Mouse (Mus musculus): ENCODE measurements around the gene Rcan1. TPM values are rescaled to one million over a fixed set of nuclear protein-coding genes. Genes with fewer than 3 reads are reported as not detected.
"Not testable (repeated sequence)": the region's sequence is repeated elsewhere in the genome, so short reads cannot be mapped to it uniquely, and the experiment has no call there.

The Rcan1 gene
- polyA plus RNA-seq, 1 experiment from 2014 or later, result 28.0 TPM

DNA sequence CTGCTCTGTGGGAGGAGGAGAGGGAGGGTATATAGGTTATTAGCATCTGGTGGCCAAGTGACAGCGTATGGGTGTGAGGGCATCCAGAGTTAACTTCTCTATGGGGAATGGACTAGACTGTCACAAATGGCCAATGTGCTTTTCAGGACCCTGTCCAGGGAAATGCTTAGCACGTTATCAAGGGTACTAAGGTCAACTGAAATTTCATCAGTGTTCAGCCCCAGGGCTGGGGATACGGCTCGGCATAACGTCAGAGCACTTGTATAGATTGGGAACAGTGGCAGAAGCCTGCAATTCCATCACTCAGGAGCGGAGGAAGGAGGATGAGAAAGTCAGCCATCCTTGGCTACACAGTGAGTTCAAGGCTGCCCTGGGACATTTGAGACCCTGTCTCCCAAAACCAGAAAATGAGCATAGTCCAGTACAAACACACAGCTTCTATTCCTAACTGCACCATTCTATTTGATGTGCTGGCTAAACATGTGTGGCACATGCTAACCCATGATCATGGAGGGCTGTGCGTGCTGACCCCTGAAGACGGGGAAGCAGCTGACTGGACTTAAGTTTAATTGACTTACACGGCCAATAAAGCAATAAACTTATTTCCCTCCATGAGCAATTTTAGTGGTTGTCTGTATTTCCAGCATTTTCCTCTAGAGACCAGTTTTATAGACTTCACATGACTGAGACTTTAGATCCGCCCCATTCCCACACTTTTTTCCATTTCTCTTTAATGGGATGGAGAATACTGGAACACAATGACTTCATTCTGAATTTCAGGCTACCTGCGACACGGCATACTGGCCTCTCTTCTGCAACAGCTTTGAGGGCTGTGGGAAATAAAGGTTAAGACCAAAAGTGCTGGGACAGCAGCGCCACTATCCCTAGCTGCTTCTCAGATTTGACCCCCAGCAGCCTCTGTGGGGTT, 48.0 kb downstream of the Rcan1 start:
- no peaks in the 10 kb centered on the region for H3K27me3 ChIP-seq (ENCODE audit: low read depth, poor library complexity, severe bottlenecking)
- 79% methylated on average over 13 of the region's 13 CpGs for WGBS
- H3K4me1 ChIP-seq, result peaks cover 42% of the 10 kb centered on the region
- H3K36me3 ChIP-seq, result peaks cover 2% of the 10 kb centered on the region; the same call in 1 of the 2 replicates
- H3K27ac ChIP-seq, result peak overlapping the region; percentile 65; the same call in 1 of the 2 replicates
- no peak for DNase-seq (ENCODE audit: low spot score)
- H3K9me3 ChIP-seq (replicated peaks), result no peaks in the 10 kb centered on the region
- H3K4me3 ChIP-seq, result no peak overlapping the region

GRCm38 (mm10) chr16:92421147-92421934, 49.3 kb downstream of the Rcan1 start:
- Histone ChIP-seq H3K9me3 (replicated peaks) (no peaks in the 10 kb centered on the region), H3K4me3 (no peak overlapping the region), H3K4me1 (peaks cover 45% of the 10 kb centered on the region), H3K36me3 (peaks cover 4% of the 10 kb centered on the region; the same call in 1 of the 2 replicates), H3K27me3 (ENCODE audit: low read depth, poor library complexity, severe bottlenecking) (no peaks in the 10 kb centered on the region), H3K27ac (no peak overlapping the region)
- DNase-seq (ENCODE audit: low spot score), result no peak
- WGBS, result 75% methylated on average over 13 of the region's 13 CpGs

DNA sequence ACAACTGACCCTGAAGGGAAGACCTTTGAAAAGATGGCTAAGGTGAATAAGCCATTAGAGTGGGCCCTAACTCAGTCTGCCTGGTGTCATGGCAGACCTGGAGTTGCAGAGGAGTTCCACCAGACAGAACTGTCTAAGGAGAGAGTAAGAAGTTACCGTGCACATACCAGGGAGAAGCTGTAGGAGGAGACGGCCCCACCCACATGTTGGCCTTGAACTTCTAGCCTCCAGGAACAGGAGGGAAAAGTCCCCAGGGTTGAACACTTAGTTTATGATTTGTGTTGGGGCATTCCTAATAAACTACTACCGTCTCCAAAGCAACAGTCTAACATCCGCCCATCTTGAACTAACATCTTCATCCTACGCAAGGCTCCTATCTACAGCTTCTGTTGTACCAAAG, 50.0 kb downstream of the Rcan1 start:
- H3K4me3 ChIP-seq, result no peak overlapping the region
- no peak for DNase-seq (ENCODE audit: low spot score)
- H3K9me3 ChIP-seq (replicated peaks), result no peaks in the 10 kb centered on the region
- H3K27ac ChIP-seq, result peak overlapping the region; percentile 0; the same call in 1 of the 2 replicates
- H3K4me1 ChIP-seq, result peaks cover 45% of the 10 kb centered on the region
- no peaks in the 10 kb centered on the region for H3K27me3 ChIP-seq (ENCODE audit: low read depth, poor library complexity, severe bottlenecking)
- 93% methylated on average over 5 of the region's 5 CpGs for WGBS
- peaks cover 4% of the 10 kb centered on the region; the same call in 1 of the 2 replicates for H3K36me3 ChIP-seq

DNA sequence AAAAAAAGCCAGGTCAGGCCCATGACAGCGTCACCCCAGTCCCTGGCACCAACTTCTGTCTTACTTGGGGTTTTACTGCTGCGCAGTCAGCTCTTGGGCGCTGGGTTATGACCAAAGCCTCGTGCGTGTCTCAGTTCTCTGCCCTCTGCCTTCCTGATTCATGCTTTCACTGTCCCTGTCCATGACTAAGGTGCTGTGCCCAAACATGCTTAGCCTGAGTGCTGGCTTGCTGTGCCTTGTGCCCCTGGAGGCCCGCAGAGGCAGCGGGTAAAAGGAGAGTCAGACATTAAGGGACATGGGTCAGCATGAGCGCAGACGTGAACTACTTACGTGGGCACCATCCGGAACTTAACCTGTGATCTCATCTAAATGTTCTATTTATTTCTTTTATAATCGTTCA, 51.6 kb downstream of the Rcan1 start:
- Histone ChIP-seq H3K4me1 (peaks cover 42% of the 10 kb centered on the region), H3K4me3 (no peak overlapping the region), H3K36me3 (peaks cover 4% of the 10 kb centered on the region; the same call in 1 of the 2 replicates), H3K27me3 (ENCODE audit: low read depth, poor library complexity, severe bottlenecking) (no peaks in the 10 kb centered on the region), H3K9me3 (replicated peaks) (no peaks in the 10 kb centered on the region), H3K27ac (no peak overlapping the region)
- WGBS, result 94% methylated on average over 12 of the region's 12 CpGs
- no peak for DNase-seq (ENCODE audit: low spot score)

GRCm38 (mm10) chr16:92417267-92417666, 53.4 kb downstream of the Rcan1 start:
- Histone ChIP-seq H3K36me3 (peaks cover 4% of the 10 kb centered on the region; the same call in 1 of the 2 replicates), H3K27ac (no peak overlapping the region), H3K9me3 (replicated peaks) (no peaks in the 10 kb centered on the region), H3K27me3 (ENCODE audit: low read depth, poor library complexity, severe bottlenecking) (no peaks in the 10 kb centered on the region), H3K4me1 (peaks cover 37% of the 10 kb centered on the region), H3K4me3 (no peak overlapping the region)
- 92% methylated on average over 2 of the region's 2 CpGs for WGBS
- no peak for DNase-seq (ENCODE audit: low spot score)

DNA sequence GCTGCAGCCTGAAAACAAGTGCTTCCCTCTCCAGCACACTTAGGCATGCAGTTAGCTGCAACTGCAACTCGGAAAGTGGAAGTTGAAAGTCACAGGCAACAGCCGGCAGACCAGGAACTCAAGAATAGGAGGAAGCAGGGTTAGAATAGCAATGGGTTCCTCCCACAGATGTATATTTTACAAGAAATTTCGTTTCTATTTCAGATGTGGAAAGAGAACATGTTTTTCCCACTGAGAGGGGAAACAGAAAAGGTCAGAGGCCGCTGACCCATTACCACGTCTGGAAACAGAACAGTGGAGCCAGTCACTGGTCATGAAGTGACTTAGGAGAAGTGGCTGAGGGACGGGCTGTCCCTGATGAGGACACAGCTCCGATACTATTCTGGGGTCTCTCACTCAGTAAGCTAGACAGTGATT, 55.0 kb downstream of the Rcan1 start:
- Histone ChIP-seq H3K27me3 (ENCODE audit: low read depth, poor library complexity, severe bottlenecking) (no peaks in the 10 kb centered on the region), H3K9me3 (replicated peaks) (no peaks in the 10 kb centered on the region), H3K27ac (no peak overlapping the region), H3K36me3 (peaks cover 4% of the 10 kb centered on the region; the same call in 1 of the 2 replicates), H3K4me3 (no peak overlapping the region), H3K4me1 (peaks cover 41% of the 10 kb centered on the region)
- DNase-seq (ENCODE audit: low spot score), result no peak
- WGBS, result 49% methylated on average over 7 of the region's 7 CpGs

DNA sequence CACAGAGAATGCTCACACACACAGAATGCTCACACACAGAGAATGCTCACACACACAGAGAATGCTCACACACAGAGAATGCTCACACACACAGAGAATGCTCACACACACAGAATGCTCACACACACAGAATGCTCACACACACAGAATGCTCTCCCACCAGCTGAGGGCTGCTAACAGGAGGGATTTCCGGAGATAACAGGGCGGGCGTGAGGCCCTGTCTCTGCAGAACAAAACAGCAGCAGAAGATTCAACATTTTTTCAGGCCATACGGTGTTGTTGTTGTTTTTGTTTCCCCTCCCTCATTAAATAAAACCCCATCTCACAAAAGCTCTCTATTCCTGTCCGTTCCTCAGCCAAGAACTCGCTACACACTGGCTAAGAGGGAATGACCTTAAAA, 55.6 kb downstream of the Rcan1 start:
- not testable (repeated sequence) for H3K4me3 ChIP-seq; H3K9me3 ChIP-seq (replicated peaks); H3K27me3 ChIP-seq (ENCODE audit: low read depth, poor library complexity, severe bottlenecking); DNase-seq (ENCODE audit: low spot score); H3K27ac ChIP-seq; H3K36me3 ChIP-seq
- H3K4me1 ChIP-seq, result peaks cover 41% of the 10 kb centered on the region
- WGBS, result 70% methylated on average over 6 of the region's 6 CpGs

- peaks cover 41% of the 10 kb centered on the region for H3K4me1 ChIP-seq
- H3K9me3 ChIP-seq (replicated peaks), result no peaks in the 10 kb centered on the region
- H3K27me3 ChIP-seq (ENCODE audit: low read depth, poor library complexity, severe bottlenecking), result no peaks in the 10 kb centered on the region
- H3K36me3 ChIP-seq, result peaks cover 3% of the 10 kb centered on the region; the same call in 1 of the 2 replicates
- H3K27ac ChIP-seq, result peak overlapping the region; percentile 75
- DNase-seq (ENCODE audit: low spot score), result no peak
- H3K4me3 ChIP-seq, result no peak overlapping the region
- WGBS, result 46% methylated on average over 7 of the region's 7 CpGs
Observed at GRCm38 (mm10) chr16:92412888-92413287, 57.8 kb downstream of the Rcan1 start.

DNA sequence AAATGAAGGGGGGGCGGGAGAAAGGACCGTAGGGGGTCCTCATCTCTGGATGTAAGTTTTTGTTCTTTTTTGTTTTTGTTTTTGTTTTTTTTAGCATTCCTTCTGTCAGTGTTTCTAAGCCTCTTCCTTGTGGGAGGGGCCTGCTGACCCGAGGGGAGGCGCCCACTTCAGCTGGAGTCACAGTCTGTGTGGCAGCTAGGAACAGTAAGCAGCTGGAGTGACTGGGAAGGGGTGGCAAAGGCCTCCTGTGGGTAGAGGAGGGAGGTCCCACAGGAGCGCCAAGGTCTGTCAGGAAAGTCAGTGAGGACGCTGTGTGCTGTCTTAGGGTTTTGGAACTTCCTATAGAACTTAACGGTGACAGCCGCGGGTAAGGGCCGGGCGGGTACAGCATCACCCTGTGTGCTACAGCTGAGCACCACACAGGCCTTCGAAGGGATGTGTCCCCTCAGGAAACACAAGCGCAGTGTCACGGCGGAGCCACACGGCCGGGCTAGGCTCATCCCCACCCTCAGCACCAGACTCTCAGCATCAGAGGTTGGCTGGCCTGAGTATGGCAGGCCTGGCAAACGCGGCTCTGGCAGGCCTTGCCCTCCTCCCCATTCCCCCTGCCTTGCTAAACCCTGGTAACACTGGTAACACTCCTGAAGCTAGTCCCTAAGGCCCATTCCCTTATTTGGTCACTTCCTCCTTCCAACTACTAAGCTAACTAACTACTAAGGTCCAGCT, 58.5 kb downstream of the Rcan1 start:
- Histone ChIP-seq H3K4me3 (no peak overlapping the region), H3K36me3 (no peaks in the 10 kb centered on the region), H3K9me3 (replicated peaks) (no peaks in the 10 kb centered on the region), H3K27ac (peak overlapping the region; percentile 75), H3K4me1 (peaks cover 41% of the 10 kb centered on the region), H3K27me3 (ENCODE audit: low read depth, poor library complexity, severe bottlenecking) (no peaks in the 10 kb centered on the region)
- no peak for DNase-seq (ENCODE audit: low spot score)
- WGBS, result 83% methylated on average over 19 of the region's 19 CpGs

GRCm38 (mm10) chr16:92410344-92410743, 60.3 kb downstream of the Rcan1 start:
- DNase-seq (ENCODE audit: low spot score), result no peak
- Histone ChIP-seq H3K27ac (no peak overlapping the region), H3K9me3 (replicated peaks) (no peaks in the 10 kb centered on the region), H3K4me1 (peaks cover 29% of the 10 kb centered on the region), H3K4me3 (no peak overlapping the region), H3K27me3 (ENCODE audit: low read depth, poor library complexity, severe bottlenecking) (no peaks in the 10 kb centered on the region), H3K36me3 (no peaks in the 10 kb centered on the region)
- 90% methylated on average over 2 of the region's 2 CpGs for WGBS

DNA sequence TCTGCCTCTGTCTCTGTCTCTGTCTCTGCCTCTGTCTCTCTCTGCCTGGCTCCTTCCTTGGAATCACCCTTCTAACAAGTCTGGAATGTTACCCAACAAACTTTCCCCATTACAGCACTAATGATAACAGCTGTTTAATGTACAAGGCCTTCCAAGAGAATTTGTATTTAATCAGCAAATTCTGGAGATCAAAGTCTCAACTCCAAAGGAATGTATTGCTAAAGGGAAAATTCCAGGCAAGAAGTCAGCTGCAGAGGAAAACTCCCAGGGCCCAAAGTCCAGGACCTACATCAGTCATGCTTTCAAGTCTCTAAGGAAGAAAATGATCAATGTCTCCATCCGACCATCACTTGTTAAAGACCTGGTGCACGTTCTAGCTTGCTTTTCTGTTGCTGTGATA, 62.8 kb downstream of the Rcan1 start:
- H3K9me3 ChIP-seq (replicated peaks), result no peaks in the 10 kb centered on the region
- H3K36me3 ChIP-seq, result no peaks in the 10 kb centered on the region
- no peak overlapping the region for H3K4me3 ChIP-seq
- no peak overlapping the region for H3K27ac ChIP-seq
- H3K27me3 ChIP-seq (ENCODE audit: low read depth, poor library complexity, severe bottlenecking), result no peaks in the 10 kb centered on the region
- H3K4me1 ChIP-seq, result peaks cover 24% of the 10 kb centered on the region
- 68% methylated on average over 2 of the region's 2 CpGs for WGBS
- DNase-seq (ENCODE audit: low spot score), result no peak

GRCm38 (mm10) chr16:92404141-92404540, 66.5 kb downstream of the Rcan1 start:
- WGBS, result 91% methylated on average over 2 of the region's 2 CpGs
- H3K9me3 ChIP-seq (replicated peaks), result no peaks in the 10 kb centered on the region
- H3K36me3 ChIP-seq, result no peaks in the 10 kb centered on the region
- peaks cover 39% of the 10 kb centered on the region for H3K4me1 ChIP-seq
- H3K27ac ChIP-seq, result no peak overlapping the region
- no peak for DNase-seq (ENCODE audit: low spot score)
- no peak overlapping the region for H3K4me3 ChIP-seq
- peaks cover 22% of the 10 kb centered on the region; the same call in 1 of the 2 replicates for H3K27me3 ChIP-seq (ENCODE audit: low read depth, poor library complexity, severe bottlenecking)

Data from limb, embryonic 10.5 days (tissue).